Mouse (Mus musculus): ENCODE results near the gene Cacna2d3.

Cacna2d3 gene

DNA sequence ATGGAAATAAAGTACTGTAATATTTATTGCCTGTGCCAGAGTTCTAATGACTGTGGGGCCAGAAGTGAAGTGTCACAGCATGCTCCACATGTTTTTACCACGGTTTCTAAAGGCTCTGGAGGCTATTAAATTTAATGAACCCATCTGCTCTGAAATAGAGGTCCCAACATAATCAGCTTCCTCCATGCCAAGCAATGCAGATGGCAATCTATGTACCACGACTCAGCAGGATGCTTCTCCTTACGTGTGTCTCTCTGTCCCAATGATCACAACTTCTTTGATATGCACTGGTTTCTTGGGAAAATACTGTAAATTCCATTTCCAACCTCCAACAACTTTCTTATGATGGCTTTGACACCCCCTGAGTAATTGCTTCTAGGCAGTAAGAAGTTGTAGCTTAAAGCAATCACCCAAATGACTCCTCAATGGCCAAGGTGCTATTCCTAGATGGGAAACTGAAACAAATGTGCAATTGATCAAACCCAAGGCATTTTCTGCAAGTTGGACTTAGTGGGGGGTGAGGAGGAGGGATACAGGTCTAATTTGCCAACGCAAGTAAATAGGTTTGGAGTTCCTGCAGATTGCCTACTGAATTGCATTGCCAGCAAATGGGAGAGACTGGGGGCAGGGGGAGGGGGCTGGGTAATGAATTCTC, 557.5 kb downstream of the Cacna2d3 start:
- no peak for DNase-seq (ENCODE audit: low spot score in 2 of 2)

DNA sequence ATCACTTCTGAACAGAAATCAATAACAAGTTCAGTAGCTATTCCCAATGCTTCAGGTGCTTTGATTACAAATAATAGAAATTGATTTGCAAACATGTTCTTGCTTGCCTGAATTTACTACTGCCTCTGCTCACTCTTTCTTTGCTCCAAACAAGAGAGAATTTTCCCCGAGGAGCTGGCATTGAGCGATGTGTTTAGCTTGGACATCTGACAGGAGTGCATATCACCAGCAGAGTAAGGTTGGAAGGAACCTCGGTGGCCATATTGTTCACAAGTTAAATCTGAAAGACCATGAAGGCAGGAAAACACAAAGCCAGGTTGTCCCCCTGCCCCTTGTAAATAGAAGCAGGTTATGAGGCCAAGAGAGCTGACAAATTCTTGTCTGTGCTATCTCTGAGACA, 561.9 kb downstream of the Cacna2d3 start:
- DNase-seq (ENCODE audit: low spot score in 2 of 2), result no peak

DNA sequence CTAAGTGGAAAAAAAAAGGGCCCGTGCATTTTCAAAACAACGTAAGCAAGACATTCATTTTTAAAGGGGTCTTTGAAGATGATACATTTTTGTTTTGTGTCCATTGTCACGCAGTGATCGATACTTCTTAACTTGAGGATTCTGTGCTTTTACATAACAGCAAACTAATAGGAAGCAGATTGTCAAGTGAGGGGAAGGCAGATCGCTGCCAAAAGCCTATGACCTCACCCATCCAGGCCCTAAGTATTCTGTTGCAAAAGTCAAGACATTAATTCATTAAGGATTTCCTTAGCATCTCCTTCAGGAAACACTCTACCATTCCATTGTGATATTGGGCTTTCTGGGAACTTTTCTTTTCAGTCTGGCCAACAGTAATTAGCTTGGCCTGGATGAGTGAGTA, 564.6 kb downstream of the Cacna2d3 start:
- DNase-seq (ENCODE audit: low spot score in 2 of 2), result no peak

DNA sequence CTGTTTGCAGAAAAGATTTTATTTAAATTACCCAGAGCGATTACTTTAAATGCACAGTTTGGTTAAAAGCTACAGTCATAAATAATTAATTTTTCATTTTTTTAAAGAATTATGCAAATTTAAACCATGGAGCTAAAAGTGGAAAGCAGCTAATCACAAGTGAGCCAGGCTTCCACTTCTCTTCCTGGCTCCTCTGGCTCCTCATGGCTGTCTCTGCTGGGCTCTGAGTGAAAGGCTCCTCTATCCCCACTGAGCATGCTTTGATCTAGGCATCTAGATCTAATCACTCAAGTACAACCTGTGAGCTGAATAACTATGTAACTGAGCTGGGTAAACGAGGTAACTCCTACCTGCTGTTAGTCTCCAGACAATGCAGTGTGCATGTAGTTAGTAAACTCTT, 577.5 kb downstream of the Cacna2d3 start:
- no peak for DNase-seq (ENCODE audit: low spot score in 2 of 2)

DNA sequence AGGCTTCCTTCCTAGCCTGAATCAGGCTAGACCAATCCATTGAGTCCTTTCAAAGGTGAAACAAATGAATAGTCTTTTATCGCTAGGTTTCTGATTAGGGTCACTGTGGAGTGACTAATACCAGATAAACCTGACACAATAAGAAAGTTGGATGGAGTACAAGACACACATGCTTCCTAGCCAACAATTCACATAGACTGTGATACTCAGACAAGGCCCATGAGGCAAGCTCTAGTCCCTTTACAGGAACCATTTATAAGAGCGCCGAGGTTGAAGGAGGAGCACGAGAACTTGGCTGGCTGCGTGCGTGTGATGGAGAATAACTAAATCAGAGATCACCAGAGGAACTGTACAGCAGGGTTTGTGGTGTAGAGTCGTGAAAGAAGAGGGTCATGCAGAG, 584.0 kb downstream of the Cacna2d3 start:
- DNase-seq (ENCODE audit: low spot score in 2 of 2), result no peak

DNA sequence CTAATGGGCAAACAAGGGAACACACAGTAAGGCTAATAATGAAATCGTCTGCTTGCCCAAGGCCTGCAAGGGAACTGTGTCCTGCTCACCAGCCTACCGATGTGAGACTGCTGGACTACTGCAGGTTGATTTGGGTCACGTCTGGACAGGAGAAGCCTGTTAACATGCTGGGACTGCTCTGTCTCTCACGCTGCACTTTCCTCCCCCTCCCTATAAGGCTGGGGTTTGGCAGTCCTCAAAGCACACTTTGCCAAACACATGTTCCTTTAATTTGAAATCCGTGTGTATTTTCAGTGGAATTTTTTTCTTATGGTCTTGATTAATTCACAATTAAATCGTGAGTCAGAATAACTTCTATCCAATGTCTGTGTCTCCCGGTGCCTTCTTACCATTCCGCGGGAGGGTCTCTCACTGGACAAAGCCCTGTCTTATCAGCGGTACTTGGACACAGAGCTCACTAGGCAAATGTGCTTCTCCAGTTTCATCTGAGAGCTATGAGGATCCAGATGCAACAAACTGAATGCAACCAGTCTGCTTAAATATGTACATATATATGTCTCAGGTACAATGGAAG, 584.6 kb downstream of the Cacna2d3 start:
- DNase-seq (ENCODE audit: low spot score in 2 of 2), result peak in 1 of 2 experiments; percentile 33

DNA sequence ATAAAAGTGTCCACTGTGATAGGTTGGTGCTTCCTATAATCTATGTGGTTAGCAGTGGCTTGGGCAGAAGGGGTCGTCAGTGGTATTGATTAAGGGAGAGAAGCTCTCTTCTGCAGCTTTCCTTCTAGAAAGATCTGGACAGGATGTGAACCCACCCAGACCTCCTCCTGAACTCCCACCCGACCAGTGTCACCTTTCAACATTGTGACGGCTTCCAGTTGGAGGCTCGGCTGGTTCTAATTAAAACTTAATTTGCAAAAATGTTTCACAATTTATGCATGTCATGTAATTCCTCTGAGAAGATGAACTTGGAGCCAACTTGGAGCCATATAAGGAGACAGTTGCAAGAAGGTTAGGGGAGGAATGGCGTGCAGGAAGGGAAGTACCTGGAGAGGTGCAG, 586.8 kb downstream of the Cacna2d3 start:
- DNase-seq (ENCODE audit: low spot score in 2 of 2), result no peak

DNA sequence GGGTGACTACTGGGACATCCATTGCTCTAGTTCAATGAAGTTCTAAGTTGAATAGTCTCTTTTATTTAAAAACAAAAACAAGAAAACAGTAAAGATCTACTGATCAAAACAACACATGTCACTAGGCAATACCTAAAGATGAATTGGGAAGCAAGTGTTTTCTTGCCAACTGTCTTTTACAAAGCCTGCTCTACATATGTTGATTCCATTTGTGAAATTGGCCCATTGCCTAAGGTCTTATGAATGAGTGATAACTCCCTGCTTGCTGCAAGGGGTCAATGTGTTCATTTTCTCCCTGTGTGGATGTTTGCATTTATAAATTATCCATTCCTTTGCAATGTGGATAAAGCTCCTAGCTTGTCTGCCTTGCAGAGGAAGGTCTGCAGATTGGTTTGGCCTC, 591.2 kb downstream of the Cacna2d3 start:
- no peak for DNase-seq (ENCODE audit: low spot score in 2 of 2)

DNA sequence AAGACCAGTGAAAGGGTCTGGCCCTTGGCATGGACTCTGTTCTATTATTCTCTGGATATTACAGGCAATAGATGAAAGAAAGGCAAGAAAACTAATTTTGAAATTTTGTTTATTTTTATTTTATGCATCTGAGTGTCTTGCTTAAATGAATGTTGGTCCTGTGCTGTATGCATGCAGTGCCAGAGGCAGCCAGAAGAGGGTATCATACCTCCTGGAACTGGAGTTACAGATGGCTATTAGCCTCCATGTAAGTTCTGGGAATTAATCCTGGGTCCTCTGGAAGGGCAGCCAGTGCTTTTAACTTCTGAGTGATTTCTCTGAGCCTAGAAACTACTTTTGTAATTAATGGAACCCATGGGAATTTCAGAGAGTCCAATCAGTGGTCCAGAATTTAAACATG, 597.8 kb downstream of the Cacna2d3 start:
- DNase-seq (ENCODE audit: low spot score in 2 of 2), result no peak

DNA sequence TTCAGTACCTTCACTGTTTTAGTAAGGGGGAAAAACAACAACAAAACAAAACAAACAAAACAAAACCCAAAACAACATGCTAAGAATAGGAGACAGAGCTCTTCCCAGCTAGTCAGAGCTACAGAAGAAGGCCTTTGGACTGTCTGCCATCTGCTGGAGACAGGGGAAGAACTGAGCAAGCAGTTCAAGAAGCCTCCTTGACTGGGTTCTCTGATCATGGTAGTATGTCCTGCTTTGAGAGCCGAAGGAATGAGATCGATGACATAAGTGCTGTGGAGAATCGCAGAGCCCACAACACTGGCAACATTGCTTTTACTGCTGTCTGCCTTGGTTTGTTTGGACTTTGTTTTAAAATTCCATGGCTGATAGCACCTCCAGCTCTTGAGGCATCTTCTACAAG, 598.9 kb downstream of the Cacna2d3 start:
- DNase-seq (ENCODE audit: low spot score in 2 of 2), result no peak

DNA sequence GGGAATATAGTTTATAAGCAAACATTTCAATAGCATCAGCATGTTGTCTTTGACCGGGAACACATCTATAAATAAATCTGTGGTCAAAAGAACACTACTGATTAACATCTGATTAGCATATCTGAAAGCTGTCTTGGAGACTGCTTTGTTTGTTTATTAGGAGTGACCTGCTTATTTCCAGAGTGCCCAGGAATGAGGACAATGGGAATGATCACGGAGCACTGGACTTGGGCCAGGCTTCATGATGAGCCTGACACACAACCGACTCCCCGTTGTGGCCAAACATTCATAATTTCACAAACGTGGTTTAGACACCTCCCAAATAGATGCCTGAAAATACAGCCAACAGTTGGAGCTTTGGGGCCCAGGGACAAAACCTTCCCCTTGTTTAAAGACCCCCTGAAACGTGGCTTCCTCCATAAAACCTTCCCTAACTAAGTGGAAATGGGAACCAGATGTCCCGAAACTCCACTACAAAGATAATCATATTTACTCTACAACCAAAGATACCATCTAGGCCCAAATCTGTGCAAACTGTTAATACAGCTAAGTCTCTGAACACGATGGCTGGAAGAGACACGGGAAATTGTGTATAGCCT, 607.7 kb downstream of the Cacna2d3 start:
- peak in 1 of 2 experiments; percentile 28 for DNase-seq (ENCODE audit: low spot score in 2 of 2)

DNA sequence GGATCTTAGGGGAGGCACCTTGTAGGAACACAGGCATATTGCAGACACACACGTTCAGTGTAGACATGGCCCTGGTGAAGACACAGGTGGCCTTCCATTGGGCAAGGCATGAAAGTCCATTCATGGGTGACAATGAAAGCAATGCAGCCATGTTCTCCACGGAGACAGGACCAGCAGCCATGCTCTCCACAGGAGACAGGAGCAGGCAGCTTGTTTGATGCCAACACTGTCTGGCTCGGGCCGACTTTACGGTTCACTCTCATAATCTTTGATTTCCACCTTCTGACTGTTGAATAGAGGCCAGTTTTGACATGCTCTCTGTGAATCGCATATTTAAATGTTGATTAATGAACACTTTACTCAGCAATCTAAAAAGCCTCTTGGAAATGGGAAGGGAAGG, 610.0 kb downstream of the Cacna2d3 start:
- DNase-seq (ENCODE audit: low spot score in 2 of 2), result no peak

DNA sequence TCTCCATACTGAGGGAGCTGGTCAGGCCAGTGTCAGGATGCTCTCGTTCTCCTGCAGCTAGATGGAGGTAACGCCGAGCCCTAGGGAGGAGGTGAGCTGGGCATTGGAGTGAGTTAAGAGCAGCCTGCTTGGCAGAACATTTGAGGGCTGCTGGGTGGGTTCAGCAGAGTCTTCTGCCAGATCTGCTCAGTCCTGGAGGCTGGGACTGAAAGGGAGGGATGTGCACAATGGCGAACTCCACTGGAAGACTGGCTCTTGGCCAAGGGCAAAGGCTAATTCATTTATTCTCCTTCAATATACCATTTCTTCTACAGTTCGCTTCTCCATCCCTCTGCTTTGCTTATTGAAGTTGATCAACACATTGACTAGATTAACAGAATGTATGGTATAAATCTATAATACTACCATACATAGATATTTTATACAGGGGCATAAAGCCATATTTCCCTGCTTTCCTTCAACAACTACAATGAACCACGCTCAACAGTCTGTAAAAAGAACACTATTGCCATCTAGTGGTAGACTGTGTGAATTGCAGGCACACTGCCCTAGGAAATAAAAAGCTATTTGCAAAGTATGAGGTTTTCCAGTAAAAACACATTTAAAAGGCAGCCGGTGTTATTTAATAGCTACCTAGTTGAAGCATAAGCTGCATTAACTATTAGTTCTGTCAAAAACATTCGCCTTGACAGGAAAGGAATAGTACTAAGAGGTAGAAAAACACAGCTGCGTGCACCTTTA, 611.1 kb downstream of the Cacna2d3 start:
- peak in 1 of 2 experiments; percentile 26 for DNase-seq (ENCODE audit: low spot score in 2 of 2)

DNA sequence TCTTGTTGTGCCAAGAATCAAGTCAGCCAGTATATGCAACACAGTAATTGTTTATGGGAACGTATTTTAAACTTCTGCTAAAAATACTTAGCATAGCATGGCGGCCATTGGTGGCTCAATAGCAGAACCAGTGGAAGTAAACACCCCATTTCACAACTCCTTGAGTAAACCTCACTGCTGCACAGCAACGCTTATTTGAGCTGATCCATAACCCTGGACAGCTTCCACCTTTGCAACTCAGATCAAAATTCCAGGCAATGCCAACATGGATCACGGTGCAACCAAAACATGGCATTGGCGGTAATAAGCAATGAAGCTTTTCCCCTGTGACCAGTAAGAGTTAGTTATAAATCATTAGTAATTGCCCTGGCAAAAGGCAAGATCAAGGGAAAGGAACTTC, 614.2 kb downstream of the Cacna2d3 start:
- DNase-seq (ENCODE audit: low spot score in 2 of 2), result no peak

DNA sequence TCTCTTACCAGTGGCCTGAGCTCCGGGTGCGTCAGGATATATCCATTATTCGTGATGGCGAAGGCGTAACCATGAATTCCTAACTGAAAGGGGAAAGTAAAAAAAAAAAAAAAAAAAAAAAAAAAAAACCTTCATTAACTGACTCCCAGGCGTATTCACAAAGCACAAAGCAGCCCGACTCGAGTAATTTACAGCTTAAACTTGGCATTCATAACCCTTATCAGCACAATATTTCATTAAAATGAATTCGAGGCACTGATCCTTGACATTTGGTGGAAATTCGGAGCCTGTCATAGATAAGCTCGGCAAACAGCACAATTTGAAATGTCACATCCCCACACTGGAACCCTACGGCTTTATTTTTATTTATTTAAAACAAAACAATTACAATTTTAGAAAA, 623.9 kb downstream of the Cacna2d3 start:
- no peak for DNase-seq (ENCODE audit: low spot score in 2 of 2)

DNA sequence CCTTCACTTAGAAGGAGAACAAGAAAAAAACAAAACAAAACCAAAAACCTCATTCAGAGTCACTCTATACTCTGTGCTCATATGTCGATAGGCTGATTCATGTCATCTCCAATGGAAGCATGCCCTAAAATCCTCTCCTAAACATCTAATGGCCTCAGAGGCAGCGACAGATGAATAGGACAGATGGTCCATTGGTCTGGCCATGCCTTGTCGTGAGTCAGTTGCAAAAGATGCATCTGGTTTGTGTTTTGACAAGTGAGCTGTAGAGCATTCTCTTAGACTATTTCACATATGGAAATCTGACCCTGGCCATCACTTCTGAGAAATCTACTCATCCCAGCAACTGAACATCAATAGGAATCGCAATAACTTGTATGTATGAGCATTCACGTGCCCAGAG, 626.2 kb downstream of the Cacna2d3 start:
- DNase-seq (ENCODE audit: low spot score in 2 of 2), result no peak

DNA sequence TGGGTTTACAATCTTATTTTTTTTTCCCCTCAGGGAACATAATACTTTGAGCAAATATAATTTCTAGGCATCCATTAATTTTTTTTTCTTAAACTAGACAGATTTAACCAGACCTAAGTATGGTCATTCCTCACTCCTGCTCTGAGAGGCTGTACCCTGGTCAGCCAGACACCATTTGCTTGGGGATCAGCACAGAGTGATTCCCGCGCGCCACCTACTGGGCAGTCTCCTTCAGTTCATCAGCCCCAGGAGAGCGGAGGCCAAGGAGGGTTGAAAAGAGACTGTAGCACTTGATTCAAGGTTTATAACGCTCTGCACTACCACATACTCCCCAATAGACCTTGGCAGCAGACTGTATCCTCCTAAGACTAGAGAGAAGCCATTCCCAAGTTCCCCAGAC, 631.6 kb downstream of the Cacna2d3 start:
- DNase-seq (ENCODE audit: low spot score in 2 of 2), result peak; percentile 74 to 88

DNA sequence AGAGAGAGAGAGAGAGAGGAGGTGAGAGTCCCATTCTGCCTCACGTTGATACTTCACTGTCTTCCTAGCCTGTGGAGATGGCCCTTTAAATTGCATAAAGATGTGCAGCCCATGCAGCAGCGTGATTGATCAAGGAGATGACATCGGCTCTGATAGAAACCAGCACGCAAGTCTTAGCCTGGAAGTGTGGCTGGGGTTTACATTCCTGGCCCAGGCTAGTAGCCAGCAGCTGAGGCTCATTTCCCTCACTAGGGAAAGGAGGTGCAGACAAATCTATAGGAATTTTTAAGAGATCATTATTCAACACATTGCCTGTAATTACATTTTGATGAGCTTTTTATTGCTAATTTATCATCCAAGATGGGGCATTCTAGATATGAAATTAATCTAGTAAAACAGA, 635.1 kb downstream of the Cacna2d3 start:
- DNase-seq (ENCODE audit: low spot score in 2 of 2), result no peak

DNA sequence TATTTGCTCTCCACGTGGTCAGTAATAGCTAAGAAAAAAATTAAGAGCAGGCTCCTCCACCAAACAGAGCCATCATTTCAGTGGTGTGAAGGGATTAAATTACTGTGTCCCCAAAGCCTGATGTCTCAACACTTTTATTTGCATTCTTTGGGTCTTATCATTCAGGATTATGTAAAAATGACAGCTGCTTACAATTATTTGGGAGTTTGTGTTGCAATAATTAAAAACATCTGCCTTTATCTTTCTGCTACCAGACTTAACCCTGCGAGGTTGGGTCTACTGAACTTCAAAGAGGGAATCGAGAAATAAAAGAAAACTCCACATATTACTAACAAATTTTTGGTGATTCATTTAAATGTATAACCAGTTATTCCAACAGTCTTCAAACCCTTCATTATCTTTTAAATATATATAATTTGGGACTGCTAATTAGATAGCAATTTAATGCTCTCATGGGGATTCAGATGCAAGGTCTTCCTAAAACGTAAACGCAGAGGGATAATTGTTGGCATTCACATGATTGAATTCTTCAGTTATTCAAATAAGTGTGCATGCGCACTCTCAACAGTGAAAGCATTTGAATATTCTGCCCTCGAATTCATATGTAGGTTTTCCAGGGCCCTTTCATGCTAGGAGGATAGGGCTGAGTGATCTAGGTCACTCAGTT, 636.0 kb downstream of the Cacna2d3 start:
- no peak for DNase-seq (ENCODE audit: low spot score in 2 of 2)

DNA sequence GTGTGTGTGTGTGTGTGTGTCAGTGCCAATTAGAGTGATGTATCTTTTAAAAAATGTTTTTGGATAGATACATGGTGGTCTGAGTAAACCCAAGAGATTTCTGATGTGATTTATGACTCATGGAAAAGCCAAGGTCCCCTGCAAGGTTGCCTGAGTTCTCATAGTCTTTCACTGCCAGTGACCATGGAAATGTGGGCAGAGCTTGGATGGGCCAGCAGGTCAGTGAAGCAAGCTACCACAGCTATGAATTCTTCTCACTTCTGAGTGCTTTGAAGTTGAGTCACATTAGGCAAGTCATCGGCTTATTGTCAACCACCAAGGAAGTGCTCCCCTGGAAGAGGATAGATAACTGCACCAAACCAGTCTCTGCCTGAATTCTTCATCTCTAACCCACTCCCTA, 639.5 kb downstream of the Cacna2d3 start:
- DNase-seq (ENCODE audit: low spot score in 2 of 2), result no peak

DNA sequence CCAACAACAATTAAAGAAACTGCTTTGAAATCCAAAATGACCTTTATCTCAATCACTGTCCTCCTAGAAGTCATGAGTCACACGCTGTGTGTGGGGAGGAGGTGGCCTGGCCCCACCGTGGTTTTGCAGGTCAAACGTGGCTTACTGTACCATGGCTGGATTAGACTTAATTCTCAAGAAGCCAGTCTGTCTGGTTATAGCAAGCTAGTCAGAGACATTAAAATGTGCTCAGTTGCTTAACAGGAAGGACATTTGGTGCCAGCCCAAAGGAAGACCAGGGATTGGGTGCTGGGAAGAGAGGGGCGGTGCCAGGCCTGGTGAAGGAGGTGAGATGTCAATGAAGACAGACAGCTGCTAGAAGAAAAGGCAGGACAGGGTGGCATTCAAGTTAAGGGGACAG, 641.0 kb downstream of the Cacna2d3 start:
- DNase-seq (ENCODE audit: low spot score in 2 of 2), result no peak

DNA sequence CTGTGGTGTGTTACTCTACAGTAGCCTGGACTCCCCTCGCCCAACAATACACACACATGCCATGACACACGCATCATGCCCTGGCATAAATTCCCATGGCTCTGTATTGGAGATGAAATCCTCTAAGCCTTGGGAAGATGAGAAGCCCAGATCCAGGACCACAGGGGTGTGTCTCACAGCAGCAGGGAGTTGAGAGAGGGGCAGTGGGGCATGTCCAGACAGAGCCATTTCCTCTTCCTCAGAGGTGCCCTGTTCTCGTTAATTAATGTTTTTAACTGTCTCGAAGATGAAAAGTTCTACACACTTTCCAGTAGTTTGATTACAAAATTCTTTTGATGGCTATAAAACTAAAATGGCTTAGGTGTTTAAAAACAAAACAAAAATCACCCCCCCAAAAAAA, 641.4 kb downstream of the Cacna2d3 start:
- no peak for DNase-seq (ENCODE audit: low spot score in 2 of 2)
